Mouse (Mus musculus): ENCODE measurements around the gene Dnajc2. TPM values are rescaled to one million over a fixed set of nuclear protein-coding genes. Genes with fewer than 3 reads are reported as not detected.

The Dnajc2 gene
- polyA plus RNA-seq (2014; fragmentation: Nextera tagmentation; extraction: Ambion mirVana) = 103 and 109 TPM in 2 replicates

GRCm38 (mm10) chr5:21785053-21785452 is at the start of gene Dnajc2, which contains the start of gene Psmc2:
Dnajc2 (minus strand) TSS chr5:21785251.
Psmc2 (plus strand) TSS chr5:21785283.
- ATAC-seq (ENCODE audit: low FRiP score) (peak; percentile 96), DNase-seq (ENCODE audit: low spot score, missing footprints) (peak; percentile 98)
- 0% methylated on average over 37 of the region's 37 CpGs for WGBS
- Histone ChIP-seq H3K4me1 (ENCODE audit: control insufficient read depth, insufficient read depth, low read length) (peaks cover 11% of the 10 kb centered on the region; the same call in 1 of the 2 replicates), H3K27me3 (ENCODE audit: control insufficient read depth, insufficient read depth, low read length) (no peaks in the 10 kb centered on the region), H3K4me3 (ENCODE audit: low read depth, low read length) (peak within 1 kb of the TSS; percentile 93), H3K9ac (ENCODE audit: low read length) (peak within 1 kb of the TSS; percentile 67), H3K4me2 (peak within 1 kb of the TSS; percentile 91), H3K36me3 (ENCODE audit: control insufficient read depth, insufficient read depth, low read length) (peaks cover 14% of the 10 kb centered on the region), H3K27ac (ENCODE audit: low read depth, low read length) (peak within 1 kb of the TSS; percentile 54), H3K9me3 (ENCODE audit: control insufficient read depth, low read length) (no peaks in the 10 kb centered on the region)

- Histone ChIP-seq H3K27me3 (ENCODE audit: control insufficient read depth, insufficient read depth, low read length) (no peaks in the 10 kb centered on the region), H3K4me2 (no peak overlapping the region), H3K9ac (ENCODE audit: low read length) (no peak overlapping the region), H3K4me1 (ENCODE audit: control insufficient read depth, insufficient read depth, low read length) (no peaks in the 10 kb centered on the region), H3K36me3 (ENCODE audit: control insufficient read depth, insufficient read depth, low read length) (no peaks in the 10 kb centered on the region), H3K4me3 (ENCODE audit: low read depth, low read length) (no peak overlapping the region), H3K9me3 (ENCODE audit: control insufficient read depth, low read length) (no peaks in the 10 kb centered on the region), H3K27ac (ENCODE audit: low read depth, low read length) (no peak overlapping the region)
- ATAC-seq (ENCODE audit: low FRiP score) (no peak), DNase-seq (ENCODE audit: low spot score, missing footprints) (no peak)
- 86% methylated on average over 3 of the region's 3 CpGs for WGBS
Observed at GRCm38 (mm10) chr5:21831761-21832160, 46.7 kb upstream of the Dnajc2 start.

GRCm38 (mm10) chr5:21828855-21829254 is 43.8 kb upstream of the Dnajc2 start:
- DNase-seq (ENCODE audit: low spot score, missing footprints) (no peak), ATAC-seq (ENCODE audit: low FRiP score) (no peak)
- H3K4me3 ChIP-seq (ENCODE audit: low read depth, low read length) = no peak overlapping the region
- H3K9me3 ChIP-seq (ENCODE audit: control insufficient read depth, low read length) = no peaks in the 10 kb centered on the region
- H3K27me3 ChIP-seq (ENCODE audit: control insufficient read depth, insufficient read depth, low read length) = no peaks in the 10 kb centered on the region
- 0 out of 2 replicates have a peak, but pooled peaks cover 4% of the 10 kb centered on the region for H3K4me1 ChIP-seq (ENCODE audit: control insufficient read depth, insufficient read depth, low read length)
- H3K27ac ChIP-seq (ENCODE audit: low read depth, low read length) = no peak overlapping the region
- no peak overlapping the region for H3K4me2 ChIP-seq
- no peak overlapping the region for H3K9ac ChIP-seq (ENCODE audit: low read length)
- 75% methylated on average over 4 of the region's 4 CpGs for WGBS
- H3K36me3 ChIP-seq (ENCODE audit: control insufficient read depth, insufficient read depth, low read length) = no peaks in the 10 kb centered on the region

GRCm38 (mm10) chr5:21827643-21828042 is 42.6 kb upstream of the Dnajc2 start:
- DNase-seq (ENCODE audit: low spot score, missing footprints) = no peak

GRCm38 (mm10) chr5:21826370-21826769 is 41.3 kb upstream of the Dnajc2 start:
- no peak for ATAC-seq (ENCODE audit: low FRiP score)
- H3K27ac ChIP-seq (ENCODE audit: low read depth, low read length) = no peak overlapping the region
- no peak overlapping the region for H3K4me3 ChIP-seq (ENCODE audit: low read depth, low read length)
- H3K36me3 ChIP-seq (ENCODE audit: control insufficient read depth, insufficient read depth, low read length) = no peaks in the 10 kb centered on the region
- no peaks in the 10 kb centered on the region for H3K27me3 ChIP-seq (ENCODE audit: control insufficient read depth, insufficient read depth, low read length)
- H3K9me3 ChIP-seq (ENCODE audit: control insufficient read depth, low read length) = no peaks in the 10 kb centered on the region
- 30% methylated on average over 7 of the region's 7 CpGs for WGBS
- 0 out of 2 replicates have a peak, but pooled peaks cover 4% of the 10 kb centered on the region for H3K4me1 ChIP-seq (ENCODE audit: control insufficient read depth, insufficient read depth, low read length)
- H3K9ac ChIP-seq (ENCODE audit: low read length) = no peak overlapping the region
- H3K4me2 ChIP-seq = no peak overlapping the region
- DNase-seq (ENCODE audit: low spot score, missing footprints) = no peak

More at GRCm38 (mm10) chr5:21827643-21828042, 42.6 kb upstream of the Dnajc2 start:
- Histone ChIP-seq H3K27ac (ENCODE audit: low read depth, low read length) (no peak overlapping the region), H3K9me3 (ENCODE audit: control insufficient read depth, low read length) (no peaks in the 10 kb centered on the region), H3K4me3 (ENCODE audit: low read depth, low read length) (no peak overlapping the region), H3K36me3 (ENCODE audit: control insufficient read depth, insufficient read depth, low read length) (no peaks in the 10 kb centered on the region), H3K4me1 (ENCODE audit: control insufficient read depth, insufficient read depth, low read length) (0 out of 2 replicates have a peak, but pooled peaks cover 4% of the 10 kb centered on the region), H3K9ac (ENCODE audit: low read length) (no peak overlapping the region), H3K27me3 (ENCODE audit: control insufficient read depth, insufficient read depth, low read length) (no peaks in the 10 kb centered on the region), H3K4me2 (no peak overlapping the region)
- 20% methylated on average over 6 of the region's 6 CpGs for WGBS
- no peak for ATAC-seq (ENCODE audit: low FRiP score)

GRCm38 (mm10) chr5:21813994-21814393 is 28.9 kb upstream of the Dnajc2 start:
- DNase-seq (ENCODE audit: low spot score, missing footprints) (no peak), ATAC-seq (ENCODE audit: low FRiP score) (no peak)
- no peaks in the 10 kb centered on the region for H3K27me3 ChIP-seq (ENCODE audit: control insufficient read depth, insufficient read depth, low read length)
- 37% methylated on average over 1 of the region's 1 CpGs for WGBS
- no peaks in the 10 kb centered on the region for H3K4me1 ChIP-seq (ENCODE audit: control insufficient read depth, insufficient read depth, low read length)
- H3K4me3 ChIP-seq (ENCODE audit: low read depth, low read length) = no peak overlapping the region
- no peaks in the 10 kb centered on the region for H3K9me3 ChIP-seq (ENCODE audit: control insufficient read depth, low read length)
- H3K4me2 ChIP-seq = no peak overlapping the region
- H3K9ac ChIP-seq (ENCODE audit: low read length) = no peak overlapping the region
- H3K36me3 ChIP-seq (ENCODE audit: control insufficient read depth, insufficient read depth, low read length) = no peaks in the 10 kb centered on the region
- H3K27ac ChIP-seq (ENCODE audit: low read depth, low read length) = no peak overlapping the region

- no peaks in the 10 kb centered on the region for H3K36me3 ChIP-seq (ENCODE audit: control insufficient read depth, insufficient read depth, low read length)
- WGBS = 86% methylated on average over 10 of the region's 10 CpGs
- H3K4me2 ChIP-seq = no peak overlapping the region
- ATAC-seq (ENCODE audit: low FRiP score) (no peak), DNase-seq (ENCODE audit: low spot score, missing footprints) (no peak)
- H3K9me3 ChIP-seq (ENCODE audit: control insufficient read depth, low read length) = no peaks in the 10 kb centered on the region
- no peak overlapping the region for H3K9ac ChIP-seq (ENCODE audit: low read length)
- no peaks in the 10 kb centered on the region for H3K27me3 ChIP-seq (ENCODE audit: control insufficient read depth, insufficient read depth, low read length)
- H3K4me3 ChIP-seq (ENCODE audit: low read depth, low read length) = no peak overlapping the region
- H3K4me1 ChIP-seq (ENCODE audit: control insufficient read depth, insufficient read depth, low read length) = no peaks in the 10 kb centered on the region
- H3K27ac ChIP-seq (ENCODE audit: low read depth, low read length) = no peak overlapping the region
Observed at GRCm38 (mm10) chr5:21810924-21811323, 25.9 kb upstream of the Dnajc2 start.

GRCm38 (mm10) chr5:21804837-21805236 is 19.8 kb upstream of the Dnajc2 start:
- Histone ChIP-seq H3K4me3 (ENCODE audit: low read depth, low read length) (no peak overlapping the region), H3K9ac (ENCODE audit: low read length) (no peak overlapping the region), H3K36me3 (ENCODE audit: control insufficient read depth, insufficient read depth, low read length) (peaks cover 14% of the 10 kb centered on the region; the same call in 1 of the 2 replicates), H3K9me3 (ENCODE audit: control insufficient read depth, low read length) (no peaks in the 10 kb centered on the region), H3K27ac (ENCODE audit: low read depth, low read length) (no peak overlapping the region), H3K4me2 (no peak overlapping the region), H3K4me1 (ENCODE audit: control insufficient read depth, insufficient read depth, low read length) (no peaks in the 10 kb centered on the region), H3K27me3 (ENCODE audit: control insufficient read depth, insufficient read depth, low read length) (no peaks in the 10 kb centered on the region)
- DNase-seq (ENCODE audit: low spot score, missing footprints) (no peak), ATAC-seq (ENCODE audit: low FRiP score) (no peak)
- 92% methylated on average over 4 of the region's 4 CpGs for WGBS

- no peaks in the 10 kb centered on the region for H3K9me3 ChIP-seq (ENCODE audit: control insufficient read depth, low read length)
- WGBS = 90% methylated on average over 12 of the region's 12 CpGs
- ATAC-seq (ENCODE audit: low FRiP score) (no peak), DNase-seq (ENCODE audit: low spot score, missing footprints) (no peak)
- H3K27ac ChIP-seq (ENCODE audit: low read depth, low read length) = no peak overlapping the region
- no peaks in the 10 kb centered on the region for H3K27me3 ChIP-seq (ENCODE audit: control insufficient read depth, insufficient read depth, low read length)
- H3K4me2 ChIP-seq = no peak overlapping the region
- peaks cover 16% of the 10 kb centered on the region; the same call in 1 of the 2 replicates for H3K36me3 ChIP-seq (ENCODE audit: control insufficient read depth, insufficient read depth, low read length)
- H3K4me3 ChIP-seq (ENCODE audit: low read depth, low read length) = no peak overlapping the region
- no peak overlapping the region for H3K9ac ChIP-seq (ENCODE audit: low read length)
- H3K4me1 ChIP-seq (ENCODE audit: control insufficient read depth, insufficient read depth, low read length) = no peaks in the 10 kb centered on the region
Observed at GRCm38 (mm10) chr5:21803691-21804188, 18.7 kb upstream of the Dnajc2 start.
